Mouse (Mus musculus) forebrain, embryonic 13.5 days (tissue): ENCODE measurements at regions not wholly inside any gene's neighbourhood (a gene's known extent, or its start where the extent isn't known, plus 50 kb on each side); places are given as distances from the start of the nearest gene placed in this dataset.

ENCODE experiments used
- ATAC-seq: fragments of 200-750 bp; cut with Nextera tagmentation; 2 replicates; pipeline ENCODE4 v1.8.0; 2017
- H3K27ac ChIP-seq: fragments of 300-500 bp; sonication (generic); 2 replicates; pipeline ENCODE4 v1.5.1; 2015; ENCODE audit warnings: inconsistent platforms, mild to moderate bottlenecking, moderate library complexity
- H3K27me3 ChIP-seq: fragments of 300-500 bp; sonication (generic); 2 replicates; pipeline ENCODE4 v1.6.1; 2015; ENCODE audit warnings: mild to moderate bottlenecking, inconsistent platforms
- H3K36me3 ChIP-seq: fragments of 300-500 bp; sonication (generic); 2 replicates; pipeline ENCODE4 v1.6.1; 2015; ENCODE audit warnings: mild to moderate bottlenecking, inconsistent platforms; ENCODE audit not compliant: poor library complexity, severe bottlenecking
- H3K4me1 ChIP-seq: fragments of 300-500 bp; sonication (generic); 2 replicates; pipeline ENCODE4 v1.6.1; 2015; ENCODE audit warnings: inconsistent platforms
- H3K4me2 ChIP-seq: fragments of 300-500 bp; sonication (generic); 2 replicates; pipeline ENCODE4 v1.6.1; 2015; ENCODE audit warnings: inconsistent platforms, mild to moderate bottlenecking, moderate library complexity
- H3K4me3 ChIP-seq: fragments of 300-500 bp; sonication (generic); 2 replicates; pipeline ENCODE4 v1.5.1; 2015; ENCODE audit warnings: mild to moderate bottlenecking, inconsistent platforms
- H3K9ac ChIP-seq: fragments of 300-500 bp; sonication (generic); 2 replicates; pipeline ENCODE4 v1.6.1; 2015; ENCODE audit warnings: mild to moderate bottlenecking, inconsistent platforms
- H3K9me3 ChIP-seq: fragments of 300-500 bp; sonication (generic); replicated peaks from 2 replicates; pipeline ENCODE4 v1.6.1; 2016; ENCODE audit warnings: inconsistent platforms
- WGBS: fragments of 180-500 bp; shearing (Covaris S2); methylation state at CpG from one replicate; pipeline ENCODE4 v1.1.7; 2015; 5-methylcytosine and 5-hydroxymethylcytosine counted together

DNA sequence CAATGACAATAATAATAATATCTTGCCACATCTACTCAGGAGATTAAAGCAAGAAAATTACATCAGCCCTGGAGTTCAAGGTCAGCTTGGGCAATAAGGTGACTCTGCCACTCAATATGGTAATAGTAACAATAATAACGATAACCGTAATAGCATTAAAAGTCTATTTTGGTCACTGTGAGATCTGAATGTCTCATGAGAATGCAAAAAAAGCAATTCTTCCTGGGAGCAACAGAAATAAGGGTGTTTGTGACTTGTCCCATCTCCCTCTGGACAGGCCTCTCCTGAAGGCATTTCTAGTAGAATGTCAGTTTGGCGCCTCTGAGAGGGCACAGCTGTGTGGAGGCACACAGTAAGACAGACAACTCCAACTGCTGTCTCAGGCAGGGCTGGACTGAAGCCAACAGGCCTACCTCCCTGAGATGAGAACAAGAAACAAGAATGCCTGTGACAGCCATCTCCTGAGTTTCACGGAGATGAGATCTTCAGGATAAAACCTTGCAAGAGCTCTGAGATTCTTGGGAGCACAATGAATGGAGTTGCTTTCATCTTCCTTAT, 109.8 kb upstream of the Nebl start:
- Histone ChIP-seq H3K27ac (peak overlapping the region; percentile 68), H3K36me3 (no peaks in the 10 kb centered on the region), H3K4me3 (no peak overlapping the region), H3K9me3 (no peaks in the 10 kb centered on the region), H3K9ac (no peak overlapping the region), H3K4me1 (peaks cover 49% of the 10 kb centered on the region), H3K27me3 (no peaks in the 10 kb centered on the region), H3K4me2 (no peak overlapping the region)
- 63% methylated on average over 4 of the region's 4 CpGs for WGBS
- ATAC-seq, result 0 out of 2 replicates have a peak, but pooled peaks have one; percentile 16

DNA sequence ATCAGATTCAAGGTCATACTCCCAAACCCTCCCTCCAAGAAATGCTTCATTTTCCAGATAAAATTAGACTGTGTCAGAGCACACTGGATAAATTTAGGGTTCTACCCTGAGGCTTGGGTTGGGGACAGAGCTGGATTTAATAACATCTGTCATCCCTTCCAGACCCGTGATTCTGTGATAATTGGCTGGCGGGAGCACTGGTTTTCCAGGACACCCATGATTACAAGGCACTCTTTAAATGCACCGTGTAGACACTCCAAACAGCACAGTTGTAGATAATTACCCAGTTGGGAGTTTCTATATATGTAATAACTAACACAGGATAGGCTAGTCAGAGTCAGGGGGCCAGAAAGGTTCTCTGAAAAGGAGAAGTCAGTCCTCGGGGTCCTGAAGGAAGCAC, 108.4 kb upstream of the Nebl start:
- no peaks in the 10 kb centered on the region for H3K27me3 ChIP-seq
- no peaks in the 10 kb centered on the region for H3K36me3 ChIP-seq
- no peak overlapping the region for H3K4me3 ChIP-seq
- H3K4me2 ChIP-seq, result no peak overlapping the region
- no peak for ATAC-seq
- 47% methylated on average over 4 of the region's 4 CpGs for WGBS
- no peak overlapping the region for H3K9ac ChIP-seq
- H3K4me1 ChIP-seq, result peaks cover 45% of the 10 kb centered on the region
- H3K9me3 ChIP-seq, result no peaks in the 10 kb centered on the region
- H3K27ac ChIP-seq, result no peak overlapping the region

- no peaks in the 10 kb centered on the region for H3K27me3 ChIP-seq
- 0 out of 2 replicates have a peak overlapping the region, but pooled peaks have one; percentile 23 for H3K9ac ChIP-seq
- H3K4me3 ChIP-seq, result no peak overlapping the region
- H3K27ac ChIP-seq, result 0 out of 2 replicates have a peak overlapping the region, but pooled peaks have one; percentile 16
- no peaks in the 10 kb centered on the region for H3K9me3 ChIP-seq
- H3K4me1 ChIP-seq, result peaks cover 44% of the 10 kb centered on the region
- H3K4me2 ChIP-seq, result peak overlapping the region; percentile 44
- peak; percentile 50 for ATAC-seq
- WGBS, result 13% methylated on average over 20 of the region's 20 CpGs
- no peaks in the 10 kb centered on the region for H3K36me3 ChIP-seq
Observed at GRCm38 (mm10) chr2:17838859-17839581, 107.8 kb upstream of the Nebl start.

DNA sequence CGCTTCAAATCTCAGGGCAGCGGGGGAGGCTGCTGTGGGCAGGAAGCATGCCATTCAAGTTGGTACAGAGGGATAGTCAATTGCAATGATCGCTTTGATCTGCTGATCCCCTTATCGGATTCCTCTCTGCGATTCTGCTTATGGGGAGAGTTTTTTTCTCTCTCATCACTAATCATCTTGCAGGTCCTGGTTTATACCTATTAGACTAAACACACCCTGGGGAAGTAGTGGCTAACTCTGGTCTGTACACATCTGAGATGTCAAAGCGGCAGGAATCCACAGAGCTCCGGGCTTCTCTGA, 107.1 kb upstream of the Nebl start:
- H3K4me1 ChIP-seq, result peaks cover 44% of the 10 kb centered on the region
- no peak overlapping the region for H3K9ac ChIP-seq
- H3K36me3 ChIP-seq, result no peaks in the 10 kb centered on the region
- H3K4me2 ChIP-seq, result no peak overlapping the region
- H3K27ac ChIP-seq, result no peak overlapping the region
- 48% methylated on average over 7 of the region's 7 CpGs for WGBS
- no peak for ATAC-seq
- H3K4me3 ChIP-seq, result no peak overlapping the region
- no peaks in the 10 kb centered on the region for H3K27me3 ChIP-seq
- no peaks in the 10 kb centered on the region for H3K9me3 ChIP-seq

DNA sequence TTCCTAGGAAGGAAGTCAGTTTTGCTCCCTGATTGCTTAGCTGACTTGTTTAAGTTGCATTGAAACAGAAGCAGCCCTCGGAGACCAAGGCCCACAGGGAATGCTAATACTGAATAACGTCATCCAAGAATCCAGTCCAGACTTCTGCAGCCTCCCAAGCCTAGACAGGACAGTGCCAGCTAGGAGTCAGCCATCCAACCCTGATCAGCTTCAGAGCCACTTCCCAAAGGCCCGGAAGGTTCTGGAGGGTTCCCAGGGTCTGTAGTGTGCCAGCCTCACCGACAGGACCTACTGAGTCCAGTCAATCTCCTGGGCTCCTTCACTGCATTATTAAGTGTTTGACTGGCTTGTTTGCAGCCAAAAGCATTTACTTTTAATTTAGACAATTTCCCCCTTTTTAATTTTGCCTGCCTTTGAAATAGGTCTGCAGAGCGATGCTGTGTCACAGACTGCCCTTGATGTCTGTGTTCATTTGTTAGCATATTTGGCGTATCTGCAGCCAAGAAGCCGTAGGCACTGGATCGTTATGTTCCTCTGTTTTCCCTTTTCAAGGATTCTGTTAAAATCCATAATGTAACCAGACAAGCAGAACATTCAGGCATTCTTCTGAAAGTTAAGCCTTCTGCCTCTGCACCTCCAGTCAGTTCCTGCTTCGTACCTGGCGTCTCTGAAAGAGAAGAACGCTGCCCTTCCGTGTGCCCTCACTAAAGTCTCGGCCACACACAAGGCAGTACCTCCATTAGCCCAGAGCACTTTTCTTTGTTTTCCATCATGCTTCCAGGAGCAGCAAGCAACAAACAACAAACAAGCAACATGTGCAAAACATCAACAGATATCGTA, 106.5 kb upstream of the Nebl start:
- Histone ChIP-seq H3K4me1 (peaks cover 44% of the 10 kb centered on the region), H3K27me3 (no peaks in the 10 kb centered on the region), H3K4me3 (no peak overlapping the region), H3K9ac (peak overlapping the region; percentile 16; the same call in 1 of the 2 replicates), H3K4me2 (no peak overlapping the region), H3K9me3 (no peaks in the 10 kb centered on the region), H3K27ac (no peak overlapping the region), H3K36me3 (no peaks in the 10 kb centered on the region)
- ATAC-seq, result no peak; the same call in 1 of the 2 replicates
- WGBS, result 47% methylated on average over 14 of the region's 14 CpGs

GRCm38 (mm10) chr2:17832726-17833125, 101.5 kb upstream of the Nebl start:
- no peaks in the 10 kb centered on the region for H3K36me3 ChIP-seq
- H3K27ac ChIP-seq, result no peak overlapping the region
- H3K4me1 ChIP-seq, result peaks cover 4% of the 10 kb centered on the region
- H3K27me3 ChIP-seq, result no peaks in the 10 kb centered on the region
- 78% methylated on average over 3 of the region's 3 CpGs for WGBS
- H3K4me2 ChIP-seq, result no peak overlapping the region
- no peaks in the 10 kb centered on the region for H3K9me3 ChIP-seq
- no peak for ATAC-seq
- H3K9ac ChIP-seq, result no peak overlapping the region
- no peak overlapping the region for H3K4me3 ChIP-seq

DNA sequence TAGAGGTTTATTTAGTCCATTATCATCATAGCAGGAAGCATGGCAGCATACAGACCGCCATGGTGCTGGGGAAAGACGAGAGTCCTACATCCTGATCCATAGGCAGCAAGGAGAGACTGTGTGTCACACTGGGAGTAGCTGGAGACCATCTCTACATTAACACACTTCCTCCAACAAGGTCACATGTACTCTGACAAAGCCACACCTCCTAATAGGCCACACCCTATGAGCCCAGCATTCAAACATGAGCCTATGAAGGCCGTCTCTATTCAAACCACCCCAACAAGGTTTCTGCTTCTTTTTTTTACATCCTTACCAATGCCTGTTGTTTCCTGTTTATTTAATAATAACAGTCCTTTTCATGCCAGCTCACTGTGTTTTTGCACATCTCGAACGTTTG, 99.0 kb upstream of the Nebl start:
- Histone ChIP-seq H3K36me3 (no peaks in the 10 kb centered on the region), H3K4me2 (no peak overlapping the region), H3K9ac (no peak overlapping the region), H3K27me3 (no peaks in the 10 kb centered on the region), H3K4me1 (no peaks in the 10 kb centered on the region), H3K4me3 (no peak overlapping the region), H3K9me3 (no peaks in the 10 kb centered on the region), H3K27ac (no peak overlapping the region)
- WGBS, result 87% methylated on average over 5 of the region's 5 CpGs
- ATAC-seq, result no peak

GRCm38 (mm10) chr2:17825271-17825670, 94.0 kb upstream of the Nebl start:
- no peak overlapping the region for H3K27ac ChIP-seq
- no peak overlapping the region for H3K4me3 ChIP-seq
- H3K9ac ChIP-seq, result no peak overlapping the region
- no peaks in the 10 kb centered on the region; the same call in 1 of the 2 replicates for H3K4me1 ChIP-seq
- no peaks in the 10 kb centered on the region for H3K36me3 ChIP-seq
- no peaks in the 10 kb centered on the region for H3K9me3 ChIP-seq
- H3K27me3 ChIP-seq, result no peaks in the 10 kb centered on the region
- no peak overlapping the region for H3K4me2 ChIP-seq
- no peak for ATAC-seq
- WGBS, result 83% methylated on average over 2 of the region's 2 CpGs

GRCm38 (mm10) chr2:17824176-17824575, 92.9 kb upstream of the Nebl start:
- no peak overlapping the region for H3K4me3 ChIP-seq
- H3K4me2 ChIP-seq, result no peak overlapping the region
- no peak overlapping the region for H3K27ac ChIP-seq
- WGBS, result 83% methylated on average over 5 of the region's 5 CpGs
- no peaks in the 10 kb centered on the region for H3K36me3 ChIP-seq
- ATAC-seq, result no peak
- H3K9ac ChIP-seq, result no peak overlapping the region
- H3K27me3 ChIP-seq, result no peaks in the 10 kb centered on the region
- H3K9me3 ChIP-seq, result no peaks in the 10 kb centered on the region
- H3K4me1 ChIP-seq, result no peaks in the 10 kb centered on the region; the same call in 1 of the 2 replicates

DNA sequence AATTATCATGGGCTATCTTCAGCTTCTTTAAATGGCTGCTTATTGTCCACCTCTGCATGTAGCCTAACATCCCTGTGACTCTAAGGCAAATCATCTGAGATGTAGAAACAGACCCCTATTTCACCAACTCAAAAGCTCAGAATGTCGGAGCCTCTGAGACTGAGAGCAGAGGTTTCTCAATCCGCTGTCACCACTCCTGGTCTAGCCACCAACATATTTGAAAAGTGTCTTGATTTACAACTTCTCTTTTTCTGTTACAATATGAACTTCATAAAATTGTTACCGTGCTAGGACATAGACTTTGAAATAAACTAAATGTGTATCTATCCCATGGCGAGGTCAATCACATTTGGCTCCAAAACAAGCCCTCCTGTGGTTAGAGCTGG, 91.3 kb upstream of the Nebl start:
- WGBS, result 71% methylated on average over 4 of the region's 4 CpGs

GRCm38 (mm10) chr2:17821878-17822620, 90.8 kb upstream of the Nebl start:
- Histone ChIP-seq H3K4me1 (no peaks in the 10 kb centered on the region; the same call in 1 of the 2 replicates), H3K36me3 (no peaks in the 10 kb centered on the region), H3K4me2 (no peak overlapping the region), H3K9me3 (no peaks in the 10 kb centered on the region), H3K27ac (no peak overlapping the region), H3K9ac (no peak overlapping the region), H3K27me3 (no peaks in the 10 kb centered on the region), H3K4me3 (no peak overlapping the region)
- ATAC-seq, result no peak
- 77% methylated on average over 13 of the region's 13 CpGs for WGBS

More for the DNA sequence above, 91.3 kb upstream of the Nebl start:
- Histone ChIP-seq H3K27ac (no peak overlapping the region), H3K27me3 (no peaks in the 10 kb centered on the region), H3K9me3 (no peaks in the 10 kb centered on the region), H3K9ac (no peak overlapping the region), H3K36me3 (no peaks in the 10 kb centered on the region), H3K4me3 (no peak overlapping the region), H3K4me2 (no peak overlapping the region), H3K4me1 (no peaks in the 10 kb centered on the region; the same call in 1 of the 2 replicates)
- ATAC-seq, result no peak
